Mouse (Mus musculus) hindbrain, embryonic 16.5 days (tissue): ENCODE measurements at regions not wholly inside any gene's neighbourhood (a gene's known extent, or its start where the extent isn't known, plus 50 kb on each side); places are given as distances from the start of the nearest gene placed in this dataset.
A peak's percentile ranks its signal among the peaks of the same experiment; 100 is the strongest.

Source experiments
- ATAC-seq: fragments of 200-750 bp; cut with Nextera tagmentation; 2 replicates; pipeline ENCODE4 v1.8.0; 2017; ENCODE audit warnings: moderate TSS enrichment, moderate library complexity
- H3K27ac ChIP-seq: fragments of 300-500 bp; sonication (generic); 2 replicates; pipeline ENCODE4 v1.5.1; 2014; ENCODE audit warnings: low read depth, mild to moderate bottlenecking, control low read depth, low read length, moderate library complexity
- H3K27me3 ChIP-seq: fragments of 300-500 bp; sonication (generic); replicated peaks from 2 replicates; pipeline ENCODE4 v1.6.1; 2014; ENCODE audit warnings: low read length; ENCODE audit not compliant: control insufficient read depth, insufficient read depth
- H3K36me3 ChIP-seq: fragments of 300-500 bp; sonication (generic); 2 replicates; pipeline ENCODE4 v1.6.1; 2014; ENCODE audit warnings: mild to moderate bottlenecking, low read length, moderate library complexity, mixed read lengths; ENCODE audit not compliant: control insufficient read depth, insufficient read depth
- H3K4me1 ChIP-seq: fragments of 300-500 bp; sonication (generic); 2 replicates; pipeline ENCODE4 v1.6.1; 2014; ENCODE audit warnings: low read depth, low read length; ENCODE audit not compliant: control insufficient read depth, insufficient read depth
- H3K4me2 ChIP-seq: fragments of 300-500 bp; sonication (generic); 2 replicates; pipeline ENCODE4 v1.6.1; 2014; ENCODE audit warnings: mild to moderate bottlenecking, low read length, control low read depth, moderate library complexity
- H3K4me3 ChIP-seq: fragments of 300-500 bp; sonication (generic); 2 replicates; pipeline ENCODE4 v1.5.1; 2014; ENCODE audit warnings: mild to moderate bottlenecking, low read length, control low read depth, moderate library complexity
- H3K9ac ChIP-seq: fragments of 300-500 bp; sonication (generic); 2 replicates; pipeline ENCODE4 v1.6.1; 2014; ENCODE audit warnings: low read depth, mild to moderate bottlenecking, control low read depth, low read length, moderate library complexity
- H3K9me3 ChIP-seq: fragments of 300-500 bp; sonication (generic); 2 replicates; pipeline ENCODE4 v1.6.1; 2014; ENCODE audit warnings: mild to moderate bottlenecking, low read length, moderate library complexity; ENCODE audit not compliant: control insufficient read depth
- WGBS: fragments of 180-500 bp; shearing (Covaris S2); extraction: QIAGEN DNeasy Blood & Tissue Kit; methylation state at CpG from one replicate; pipeline ENCODE4 v1.1.7; 2014; 5-methylcytosine and 5-hydroxymethylcytosine counted together

GRCm38 (mm10) chr13:31080215-31080614, 106.2 kb downstream of the Gm5447 start:
- no peak for ATAC-seq
- WGBS = 43% methylated on average over 4 of the region's 4 CpGs

GRCm38 (mm10) chr13:31082448-31083140, 108.6 kb downstream of the Gm5447 start:
- ATAC-seq = peak; percentile 79
- no peak overlapping the region for H3K4me2 ChIP-seq
- H3K27me3 ChIP-seq = peaks cover 9% of the 10 kb centered on the region
- WGBS = 36% methylated on average over 13 of the region's 13 CpGs
- H3K27ac ChIP-seq = no peak overlapping the region
- no peaks in the 10 kb centered on the region for H3K4me1 ChIP-seq
- no peaks in the 10 kb centered on the region for H3K36me3 ChIP-seq
- H3K4me3 ChIP-seq = no peak overlapping the region
- H3K9ac ChIP-seq = no peak overlapping the region
- H3K9me3 ChIP-seq = no peaks in the 10 kb centered on the region

More at GRCm38 (mm10) chr13:31080215-31080614, 106.2 kb downstream of the Gm5447 start:
- no peak overlapping the region for H3K4me3 ChIP-seq
- no peak overlapping the region for H3K9ac ChIP-seq
- no peaks in the 10 kb centered on the region for H3K4me1 ChIP-seq
- H3K27ac ChIP-seq = no peak overlapping the region
- H3K36me3 ChIP-seq = no peaks in the 10 kb centered on the region
- H3K4me2 ChIP-seq = no peak overlapping the region
- peaks cover 9% of the 10 kb centered on the region for H3K27me3 ChIP-seq
- H3K9me3 ChIP-seq = no peaks in the 10 kb centered on the region

- no peak overlapping the region for H3K9ac ChIP-seq
- no peak overlapping the region for H3K4me3 ChIP-seq
- H3K27ac ChIP-seq = no peak overlapping the region
- H3K4me1 ChIP-seq = no peaks in the 10 kb centered on the region
- WGBS = 71% methylated on average over 2 of the region's 2 CpGs
- H3K9me3 ChIP-seq = no peaks in the 10 kb centered on the region
- no peak overlapping the region for H3K4me2 ChIP-seq
- no peaks in the 10 kb centered on the region for H3K27me3 ChIP-seq
- no peaks in the 10 kb centered on the region for H3K36me3 ChIP-seq
- no peak for ATAC-seq
These were observed 127.0 kb downstream of the Gm5447 start for GRCm38 (mm10) chr13:31101051-31101450.

GRCm38 (mm10) chr13:31107434-31107833, 133.4 kb downstream of the Gm5447 start:
- Histone ChIP-seq H3K9me3 (no peaks in the 10 kb centered on the region), H3K36me3 (no peaks in the 10 kb centered on the region), H3K27ac (no peak overlapping the region), H3K4me3 (no peak overlapping the region), H3K27me3 (no peaks in the 10 kb centered on the region), H3K4me1 (no peaks in the 10 kb centered on the region), H3K4me2 (no peak overlapping the region), H3K9ac (no peak overlapping the region)
- ATAC-seq = no peak
- WGBS = 69% methylated on average over 2 of the region's 2 CpGs

GRCm38 (mm10) chr13:31109231-31109630, 135.2 kb downstream of the Gm5447 start:
- no peak overlapping the region for H3K4me3 ChIP-seq
- H3K36me3 ChIP-seq = no peaks in the 10 kb centered on the region
- WGBS = 95% methylated on average over 2 of the region's 2 CpGs
- no peak overlapping the region for H3K27ac ChIP-seq
- H3K9me3 ChIP-seq = no peaks in the 10 kb centered on the region
- no peak overlapping the region for H3K4me2 ChIP-seq
- no peak for ATAC-seq
- no peaks in the 10 kb centered on the region for H3K27me3 ChIP-seq
- H3K9ac ChIP-seq = no peak overlapping the region
- no peaks in the 10 kb centered on the region for H3K4me1 ChIP-seq

GRCm38 (mm10) chr13:31122689-31123088, 148.7 kb downstream of the Gm5447 start:
- H3K27ac ChIP-seq = no peak overlapping the region
- no peak overlapping the region for H3K4me2 ChIP-seq
- no peaks in the 10 kb centered on the region for H3K9me3 ChIP-seq
- WGBS = 69% methylated on average over 2 of the region's 2 CpGs
- ATAC-seq = no peak
- H3K4me1 ChIP-seq = no peaks in the 10 kb centered on the region
- no peak overlapping the region for H3K4me3 ChIP-seq
- no peaks in the 10 kb centered on the region for H3K27me3 ChIP-seq
- no peak overlapping the region for H3K9ac ChIP-seq
- no peaks in the 10 kb centered on the region for H3K36me3 ChIP-seq

- no peak overlapping the region for H3K27ac ChIP-seq
- no peaks in the 10 kb centered on the region for H3K4me1 ChIP-seq
- H3K27me3 ChIP-seq = no peaks in the 10 kb centered on the region
- no peak overlapping the region for H3K4me2 ChIP-seq
- 86% methylated on average over 4 of the region's 4 CpGs for WGBS
- H3K4me3 ChIP-seq = no peak overlapping the region
- H3K9ac ChIP-seq = no peak overlapping the region
- H3K36me3 ChIP-seq = no peaks in the 10 kb centered on the region
- H3K9me3 ChIP-seq = no peaks in the 10 kb centered on the region
- no peak for ATAC-seq
These were observed 150.7 kb downstream of the Gm5447 start for GRCm38 (mm10) chr13:31124547-31125216.

- Histone ChIP-seq H3K27ac (no peak overlapping the region), H3K27me3 (no peaks in the 10 kb centered on the region), H3K4me1 (no peaks in the 10 kb centered on the region), H3K4me2 (no peak overlapping the region), H3K9ac (no peak overlapping the region), H3K36me3 (no peaks in the 10 kb centered on the region), H3K9me3 (no peaks in the 10 kb centered on the region), H3K4me3 (no peak overlapping the region)
- 87% methylated on average over 5 of the region's 5 CpGs for WGBS
- no peak for ATAC-seq
These were observed 158.5 kb downstream of the Gm5447 start for GRCm38 (mm10) chr13:31132501-31132900.

GRCm38 (mm10) chr13:31139686-31140085, 165.7 kb downstream of the Gm5447 start:
- 79% methylated on average over 3 of the region's 3 CpGs for WGBS
- no peaks in the 10 kb centered on the region for H3K4me1 ChIP-seq
- no peak for ATAC-seq

More at GRCm38 (mm10) chr13:31139686-31140085, 165.7 kb downstream of the Gm5447 start:
- H3K27ac ChIP-seq = no peak overlapping the region
- H3K9me3 ChIP-seq = no peaks in the 10 kb centered on the region
- no peak overlapping the region for H3K4me2 ChIP-seq
- no peaks in the 10 kb centered on the region for H3K27me3 ChIP-seq
- H3K4me3 ChIP-seq = no peak overlapping the region
- H3K9ac ChIP-seq = no peak overlapping the region
- H3K36me3 ChIP-seq = no peaks in the 10 kb centered on the region
